Comparison of ENCODE assay signal across 8 mouse cellular contexts in genomic region chr1:65186287-65187073, GRCm38 (mm10). TPM values are rescaled to one million over a fixed set of nuclear protein-coding genes. Genes with fewer than 3 reads are reported as not detected.
DNase-seq lines count a peak whose midpoint lies in the region; ATAC-seq and TF ChIP-seq lines count a peak whose summit lies in the region.

TSS of gene Idh1 (minus strand) at chr1:65186500.
TSS of gene Pikfyve (plus strand) at chr1:65186683.

- DNase-seq in G1E (ENCODE audit: low spot score) = peak; percentile 95
- peak; percentile 96 to 97 for DNase-seq in cerebellum, adult 18-20 months
- DNase-seq in forebrain, postnatal 0 days = peak; percentile 99
- peak; percentile 96 for DNase-seq in layer of hippocampus, adult 9-10 months (ENCODE audit: low spot score)
- DNase-seq in ovary, postnatal 10 days (ENCODE audit: low spot score) = peak; percentile 84
- peak; percentile 94 to 96 for DNase-seq in thymus, postnatal 10 days (ENCODE audit: low spot score in 2 of 2)

- peaks cover 17% of the 10 kb centered on the region for H3K36me3 ChIP-seq in G1E (replicated peaks)
- no peaks in the 10 kb centered on the region; the same call in 1 of the 2 replicates for H3K36me3 ChIP-seq in forebrain, postnatal 0 days (ENCODE audit: insufficient read depth)
- peaks cover 2% of the 10 kb centered on the region; the same call in 1 of the 2 replicates for H3K36me3 ChIP-seq in lung, embryonic 16.5 days (ENCODE audit: control insufficient read depth, insufficient read depth, low read length)

- ATAC-seq in G1E (ENCODE audit: extremely low read depth, insufficient number of reproducible peaks, low FRiP score, poor library complexity, severe bottlenecking) = peak; percentile 94
- ATAC-seq in forebrain, postnatal 0 days = peak; percentile 100
- ATAC-seq in hematopoietic stem cell, adult 5-6 weeks (replicated peaks in 1 of 2; ENCODE audit: insufficient read depth in 1 of 2, low FRiP score in 2 of 2, low TSS enrichment in 1 of 2, low read depth in 1 of 2, poor library complexity in 2 of 2, severe bottlenecking in 2 of 2) = peak; percentile 98 to 99
- ATAC-seq in lung, embryonic 16.5 days (ENCODE audit: low read depth) = peak; percentile 100

- no peak for TF ChIP-seq CTCF in G1E (IDR thresholded peaks at IDR 0.05; ENCODE audit: low read depth, low read length)
- peak; percentile 50 for TF ChIP-seq CTCF in forebrain, postnatal 0 days (IDR thresholded peaks at IDR 0.05; ENCODE audit: low read depth)

- H3K4me3 ChIP-seq in G1E (ENCODE audit: low read depth, low read length) = peak within 1 kb of the TSS; percentile 88
- peak within 1 kb of the TSS; percentile 85 for H3K4me3 ChIP-seq in forebrain, postnatal 0 days (ENCODE audit: low read depth, low read length)
- peak within 1 kb of the TSS; percentile 96 for H3K4me3 ChIP-seq in lung, embryonic 16.5 days (ENCODE audit: low read length)

- 2% methylated on average over 69 of the region's 71 CpGs for WGBS in forebrain, postnatal 0 days
- WGBS in lung, embryonic 16.5 days = under 1% methylated on average over 67 of the region's 71 CpGs

- H3K27ac ChIP-seq in forebrain, postnatal 0 days (ENCODE audit: low read depth, low read length) = peak within 1 kb of the TSS; percentile 85
- peak within 1 kb of the TSS; percentile 84 for H3K27ac ChIP-seq in lung, embryonic 16.5 days (ENCODE audit: low read length)

- H3K4me1 ChIP-seq in G1E (ENCODE audit: insufficient read depth, low read depth, low read length) = peaks cover 30% of the 10 kb centered on the region
- H3K4me1 ChIP-seq in forebrain, postnatal 0 days (ENCODE audit: insufficient read depth) = no peaks in the 10 kb centered on the region
- peaks cover 11% of the 10 kb centered on the region for H3K4me1 ChIP-seq in lung, embryonic 16.5 days (replicated peaks; ENCODE audit: control insufficient read depth, insufficient read depth, low read length)

- H3K4me2 ChIP-seq in forebrain, postnatal 0 days (ENCODE audit: low read depth) = peak within 1 kb of the TSS; percentile 54
- H3K4me2 ChIP-seq in lung, embryonic 16.5 days (ENCODE audit: low read depth, low read length) = peak within 1 kb of the TSS; percentile 90

- H3K9ac ChIP-seq in forebrain, postnatal 0 days = peak within 1 kb of the TSS; percentile 79
- H3K9ac ChIP-seq in lung, embryonic 16.5 days (ENCODE audit: low read length) = peak within 1 kb of the TSS; percentile 90

- H3K9me3 ChIP-seq in G1E (replicated peaks) = no peaks in the 10 kb centered on the region
- no peaks in the 10 kb centered on the region for H3K9me3 ChIP-seq in forebrain, postnatal 0 days (ENCODE audit: low read length)
- no peaks in the 10 kb centered on the region for H3K9me3 ChIP-seq in lung, embryonic 16.5 days (ENCODE audit: control insufficient read depth, low read length)

- no peaks in the 10 kb centered on the region for H3K27me3 ChIP-seq in G1E (ENCODE audit: insufficient read depth, low read length)
- no peaks in the 10 kb centered on the region for H3K27me3 ChIP-seq in forebrain, postnatal 0 days (ENCODE audit: insufficient read depth, low read length)
- H3K27me3 ChIP-seq in lung, embryonic 16.5 days (ENCODE audit: control insufficient read depth, insufficient read depth, low read depth, low read length) = no peaks in the 10 kb centered on the region

RNA-seq across cellular contexts. Expression of gene Idh1, which starts in this region (rescaled TPM):
- 24.2 and 29.9 TPM in 2 replicates for total RNA-seq in G1E (2014; fragmentation: Nextera tagmentation)
- total RNA-seq in G1E (2017) = 102 and 111 TPM in 2 replicates
- polyA plus RNA-seq in G1E (2012) = 1.2 and 1.9 TPM in 2 replicates
- 366 and 375 TPM in 2 replicates for total RNA-seq in forebrain, postnatal 0 days (2014; rRNA removed)
- polyA plus RNA-seq in forebrain, postnatal 0 days (2015; fragmentation: Nextera tagmentation; extraction: Ambion mirVana) = 436 and 453 TPM in 2 replicates
- total RNA-seq in hematopoietic stem cell, adult 5-6 weeks (2017) = 49.5 and 49.6 TPM in 2 replicates
- polyA plus RNA-seq in lung, embryonic 16.5 days (2015; fragmentation: Nextera tagmentation; extraction: Ambion mirVana) = 118 and 121 TPM in 2 replicates

RNA-seq across cellular contexts. Expression of gene Pikfyve, which starts in this region (rescaled TPM):
- 81.1 and 84.0 TPM in 2 replicates for total RNA-seq in G1E (2014; fragmentation: Nextera tagmentation)
- 81.3 and 95.4 TPM in 2 replicates for total RNA-seq in G1E (2017)
- polyA plus RNA-seq in G1E (2012) = 54.1 and 56.3 TPM in 2 replicates
- 33.6 and 42.6 TPM in 2 replicates for total RNA-seq in forebrain, postnatal 0 days (2014; rRNA removed)
- 8.3 and 9.9 TPM in 2 replicates for polyA plus RNA-seq in forebrain, postnatal 0 days (2015; fragmentation: Nextera tagmentation; extraction: Ambion mirVana)
- 29.1 and 30.1 TPM in 2 replicates for total RNA-seq in hematopoietic stem cell, adult 5-6 weeks (2017)
- 6.6 and 8.8 TPM in 2 replicates for polyA plus RNA-seq in lung, embryonic 16.5 days (2015; fragmentation: Nextera tagmentation; extraction: Ambion mirVana)

Comparison
In these comparisons a context has a peak if more than half of its experiments do, and no peak if none do; other contexts are left out.
1. Peak in every context shown above with its lines: DNase-seq, ATAC-seq, H3K4me3 ChIP-seq and H3K27ac ChIP-seq.
2. RNA of gene Idh1 (polyA plus RNA-seq): 436 to 453 TPM in forebrain, postnatal 0 days and 118 to 121 TPM in lung, embryonic 16.5 days; 1.2 to 1.9 TPM in G1E; every median in the first group is over 10 times any median in the second.